In genomic region chr10:12955831-12956230, GRCm38 (mm10) we compare ENCODE assay signal across 30 mouse cellular contexts. TPM values are rescaled to one million over a fixed set of nuclear protein-coding genes. Genes with fewer than 3 reads are reported as not detected.
A peak's percentile ranks its signal among the peaks of the same experiment; 100 is the strongest.
DNase-seq lines count a peak whose midpoint lies in the region; ATAC-seq and TF ChIP-seq lines count a peak whose summit lies in the region.
"Had no signal": no experiment of that assay in that cellular context is flagged by ENCODE, and none has a peak within 500 bp of the region (broad histone marks: within the 10 kb centered on the region; RNA-seq: fewer than 3 reads in every experiment).

No protein-coding gene starts in this region.

- ATAC-seq in liver, postnatal 0 days: no peak
- ATAC-seq in liver, embryonic 12.5 days: no peak
- ATAC-seq in common myeloid progenitor, adult 5-6 weeks (replicated peaks; ENCODE audit: low read depth, poor library complexity, severe bottlenecking): peak; percentile 50
- peak; percentile 54; the same call in 1 of the 2 replicates for ATAC-seq in megakaryocyte progenitor cell, adult 5-6 weeks (replicated peaks; ENCODE audit: poor library complexity)
- ATAC-seq: forebrain, embryonic 15.5 days; intestine, embryonic 16.5 days; lung, postnatal 0 days; midbrain, embryonic 16.5 days; Patski had no signal

- TF ChIP-seq POLR2A in cerebellum, adult 2 months (IDR thresholded peaks at IDR 0.05; ENCODE audit: borderline replicate concordance, insufficient read depth, low read length): no peak

- no peak for TF ChIP-seq EP300 in liver, postnatal 0 days (IDR thresholded peaks at IDR 0.05; ENCODE audit: low read depth)

- no peak overlapping the region for H3K9ac ChIP-seq in liver, postnatal 0 days (replicated peaks)
- H3K9ac ChIP-seq in liver, embryonic 12.5 days: no peak overlapping the region
- H3K9ac ChIP-seq: forebrain, embryonic 15.5 days; hindbrain, embryonic 13.5 days; limb, embryonic 15.5 days had no signal

- 8% methylated on average over 1 of the region's 1 CpGs for WGBS in liver, postnatal 0 days (ENCODE audit: insufficient replicate concordance)
- WGBS in liver, embryonic 12.5 days (ENCODE audit: insufficient replicate concordance): 21% methylated on average over 1 of the region's 1 CpGs
- WGBS in cerebellum, adult 2 months: 52% methylated on average over 1 of the region's 1 CpGs

- H3K27me3 ChIP-seq in liver, postnatal 0 days (ENCODE audit: insufficient read depth, low read length): no peaks in the 10 kb centered on the region
- H3K27me3 ChIP-seq in liver, embryonic 12.5 days (replicated peaks): no peaks in the 10 kb centered on the region
- H3K27me3 ChIP-seq in cerebellum, adult 2 months (ENCODE audit: control insufficient read depth, insufficient read depth, low read length): no peaks in the 10 kb centered on the region
- H3K27me3 ChIP-seq: forebrain, embryonic 15.5 days; hindbrain, embryonic 13.5 days; limb, embryonic 15.5 days; Patski had no signal

- peak; percentile 41 for DNase-seq in liver, postnatal 0 days
- peak; percentile 32 for DNase-seq in NIH3T3 (ENCODE audit: low read depth)
- no peak for DNase-seq in cerebellum, adult 2 months
- no peak for DNase-seq in right cerebral cortex, postnatal 10 days (ENCODE audit: low spot score in 2 of 2)
- no peak for DNase-seq in cerebellum, postnatal 10 days
- DNase-seq: adrenal gland, postnatal 36 days; cerebellum, adult 9-11 months; gastrocnemius, adult 2 months; gastrocnemius, postnatal 36 days; heart, postnatal 36 days; kidney, adult 9 months; kidney, postnatal 10 days; layer of hippocampus, postnatal 36 days; right cerebral cortex, adult 18-20 months; right cerebral cortex, postnatal 4 days; thymus, postnatal 4 days had no signal

- TF ChIP-seq CTCF in liver, postnatal 0 days (IDR thresholded peaks at IDR 0.05; ENCODE audit: low read depth): no peak
- TF ChIP-seq CTCF in cerebellum, adult 2 months (IDR thresholded peaks at IDR 0.05; ENCODE audit: borderline replicate concordance, insufficient read depth, low read depth, low read length): no peak

- H3K4me3 ChIP-seq in liver, postnatal 0 days (ENCODE audit: low read depth, low read length): no peak overlapping the region
- no peak overlapping the region for H3K4me3 ChIP-seq in liver, embryonic 12.5 days
- H3K4me3 ChIP-seq in cerebellum, adult 2 months (replicated peaks; ENCODE audit: insufficient read depth, low read depth, low read length): no peak overlapping the region
- H3K4me3 ChIP-seq: forebrain, embryonic 10.5 days; forebrain, embryonic 15.5 days; gastrocnemius, adult 2 months; hindbrain, embryonic 13.5 days; limb, embryonic 10.5 days; limb, embryonic 15.5 days had no signal

- no peaks in the 10 kb centered on the region for H3K4me1 ChIP-seq in liver, postnatal 0 days (ENCODE audit: insufficient read depth)
- peaks cover 15% of the 10 kb centered on the region for H3K4me1 ChIP-seq in liver, embryonic 12.5 days
- H3K4me1 ChIP-seq in cerebellum, adult 2 months (ENCODE audit: control insufficient read depth, insufficient read depth, low read length): no peaks in the 10 kb centered on the region
- H3K4me1 ChIP-seq: forebrain, embryonic 10.5 days; forebrain, embryonic 15.5 days; hindbrain, embryonic 13.5 days; limb, embryonic 10.5 days; limb, embryonic 15.5 days had no signal

- H3K27ac ChIP-seq in liver, postnatal 0 days (ENCODE audit: low read depth): no peak overlapping the region
- no peak overlapping the region for H3K27ac ChIP-seq in liver, embryonic 12.5 days
- H3K27ac ChIP-seq in cerebellum, adult 2 months (ENCODE audit: insufficient read depth, low read length): no peak overlapping the region
- H3K27ac ChIP-seq: forebrain, embryonic 10.5 days; forebrain, embryonic 15.5 days; gastrocnemius, adult 2 months; hindbrain, embryonic 13.5 days; limb, embryonic 10.5 days; limb, embryonic 15.5 days; macrophage had no signal

- no peak overlapping the region; the same call in 1 of the 2 replicates for H3K4me2 ChIP-seq in liver, postnatal 0 days (ENCODE audit: low read depth, low read length)
- H3K4me2 ChIP-seq in liver, embryonic 12.5 days: no peak overlapping the region
- H3K4me2 ChIP-seq: forebrain, embryonic 15.5 days; hindbrain, embryonic 13.5 days; limb, embryonic 15.5 days; midbrain, embryonic 11.5 days had no signal

- H3K9me3 ChIP-seq in liver, postnatal 0 days (ENCODE audit: low read length): no peaks in the 10 kb centered on the region
- no peaks in the 10 kb centered on the region for H3K9me3 ChIP-seq in liver, embryonic 12.5 days (replicated peaks)
- H3K9me3 ChIP-seq: forebrain, embryonic 10.5 days; forebrain, embryonic 15.5 days; hindbrain, embryonic 13.5 days; limb, embryonic 10.5 days; limb, embryonic 15.5 days had no signal

- no peaks in the 10 kb centered on the region for H3K36me3 ChIP-seq in liver, postnatal 0 days (replicated peaks; ENCODE audit: insufficient read depth, low read length)
- no peaks in the 10 kb centered on the region for H3K36me3 ChIP-seq in liver, embryonic 12.5 days
- H3K36me3 ChIP-seq: forebrain, embryonic 10.5 days; forebrain, embryonic 15.5 days; hindbrain, embryonic 13.5 days; limb, embryonic 10.5 days; limb, embryonic 15.5 days had no signal

RNA-seq across cellular contexts. Expression of gene Stx11, which starts 8.3 kb away (rescaled TPM):
- polyA plus RNA-seq in liver, postnatal 0 days (2015; fragmentation: Nextera tagmentation; extraction: Ambion mirVana): 10.3 and 11.9 TPM in 2 replicates
- 15.1 and 16.6 TPM in 2 replicates for polyA plus RNA-seq in liver, embryonic 12.5 days (2016; fragmentation: Nextera tagmentation; extraction: Ambion mirVana)
- 8.2 and 9.4 TPM in 2 replicates for total RNA-seq in common myeloid progenitor, adult 5-6 weeks (2017)
- total RNA-seq in megakaryocyte progenitor cell, adult 5-6 weeks (2015): 5.1 and 7.6 TPM in 2 replicates
- total RNA-seq in megakaryocyte progenitor cell, adult 5-6 weeks (2017): 5.7 and 6.8 TPM in 2 replicates
- polyA plus RNA-seq in cerebellum, adult 2 months (2012; rRNA removed): 0.10 and 0.11 TPM in 2 replicates

RNA-seq across cellular contexts. Expression of gene Sf3b5, which starts 49.3 kb away (rescaled TPM):
- polyA plus RNA-seq in liver, postnatal 0 days (2015; fragmentation: Nextera tagmentation; extraction: Ambion mirVana): 14.3 and 15.5 TPM in 2 replicates
- polyA plus RNA-seq in liver, embryonic 12.5 days (2016; fragmentation: Nextera tagmentation; extraction: Ambion mirVana): 30.7 and 32.9 TPM in 2 replicates
- total RNA-seq in common myeloid progenitor, adult 5-6 weeks (2017): 16.9 and 17.4 TPM in 2 replicates
- 17.4 and 18.7 TPM in 2 replicates for total RNA-seq in megakaryocyte progenitor cell, adult 5-6 weeks (2015)
- total RNA-seq in megakaryocyte progenitor cell, adult 5-6 weeks (2017): 23.3 and 23.4 TPM in 2 replicates
- polyA plus RNA-seq in cerebellum, adult 2 months (2012; rRNA removed): 19.1 and 21.2 TPM in 2 replicates

Comparison
In these comparisons a context has a peak if more than half of its experiments do, and no peak if none do; other contexts are left out.
1. ATAC-seq: peak in common myeloid progenitor, adult 5-6 weeks (single experiment) and megakaryocyte progenitor cell, adult 5-6 weeks (single experiment); none in liver, postnatal 0 days (single experiment) and liver, embryonic 12.5 days (single experiment).
2. DNase-seq: peak in liver, postnatal 0 days (single experiment) and NIH3T3 (single experiment); none in cerebellum, adult 2 months (0 of 2), right cerebral cortex, postnatal 10 days (0 of 2) and cerebellum, postnatal 10 days (0 of 2).
3. RNA of gene Stx11, which starts 8.3 kb away (polyA plus RNA-seq): 15.1 to 16.6 TPM in liver, embryonic 12.5 days and 10.3 to 11.9 TPM in liver, postnatal 0 days; 0.10 to 0.11 TPM in cerebellum, adult 2 months; every median in the first group is over 10 times any median in the second.